Mouse (Mus musculus): Measurements from ENCODE around the gene Methig1. TPM values are rescaled to one million over a fixed set of nuclear protein-coding genes. Genes with fewer than 3 reads are reported as not detected.
A peak's percentile ranks its signal among the peaks of the same experiment; 100 is the strongest.
"Not testable (repeated sequence)": the region's sequence is repeated elsewhere in the genome, so short reads cannot be mapped to it uniquely, and the experiment has no call there.

Gene Methig1
- 0.68 and 0.78 TPM in 2 replicates for total RNA-seq (2021)
- long read RNA-seq, experiment 1, partial matches to known transcripts = 1 of 1 reads
- long read RNA-seq, experiment 1, other reads (novel, unspliced or antisense) = 0 of 1 reads
- long read RNA-seq, experiment 2 = 0 reads

DNA sequence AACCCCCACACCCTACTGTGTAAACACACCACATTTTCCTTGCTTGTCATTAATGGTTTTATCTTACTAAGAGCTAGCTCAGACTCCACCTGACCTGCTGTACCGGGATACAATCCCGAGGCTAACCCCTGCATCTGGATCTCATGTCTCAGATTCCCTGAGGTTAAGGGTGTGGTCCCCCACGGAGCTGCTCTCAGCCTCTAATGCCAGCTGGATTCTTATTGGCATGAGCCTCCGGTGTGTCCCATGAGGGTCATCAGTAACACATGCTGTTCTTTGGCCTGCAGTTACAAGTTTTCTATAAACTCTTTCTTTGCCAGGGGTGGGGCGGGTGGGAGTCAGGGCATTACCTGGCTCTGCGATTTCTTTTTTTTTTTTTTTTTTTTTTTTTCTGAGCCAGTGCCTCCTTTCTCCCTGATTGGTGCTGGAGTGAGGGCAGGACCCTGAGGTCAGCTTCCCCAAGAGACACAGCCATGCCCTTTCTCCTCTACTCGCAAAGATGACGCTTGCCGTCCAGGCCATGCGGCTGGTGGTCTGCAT lies at the start of gene Methig1, which contains the start of gene Mettl7a2:
Methig1 (plus strand) TSS at position 439 of the 540 bp plus-strand sequence.
Mettl7a2 (plus strand) TSS at position 490 of the 540 bp plus-strand sequence.
- no peak for DNase-seq

- DNase-seq = no peak
Observed at GRCm38 (mm10) chr15:100303428-100304018, 49.4 kb upstream of the Methig1 start.

DNA sequence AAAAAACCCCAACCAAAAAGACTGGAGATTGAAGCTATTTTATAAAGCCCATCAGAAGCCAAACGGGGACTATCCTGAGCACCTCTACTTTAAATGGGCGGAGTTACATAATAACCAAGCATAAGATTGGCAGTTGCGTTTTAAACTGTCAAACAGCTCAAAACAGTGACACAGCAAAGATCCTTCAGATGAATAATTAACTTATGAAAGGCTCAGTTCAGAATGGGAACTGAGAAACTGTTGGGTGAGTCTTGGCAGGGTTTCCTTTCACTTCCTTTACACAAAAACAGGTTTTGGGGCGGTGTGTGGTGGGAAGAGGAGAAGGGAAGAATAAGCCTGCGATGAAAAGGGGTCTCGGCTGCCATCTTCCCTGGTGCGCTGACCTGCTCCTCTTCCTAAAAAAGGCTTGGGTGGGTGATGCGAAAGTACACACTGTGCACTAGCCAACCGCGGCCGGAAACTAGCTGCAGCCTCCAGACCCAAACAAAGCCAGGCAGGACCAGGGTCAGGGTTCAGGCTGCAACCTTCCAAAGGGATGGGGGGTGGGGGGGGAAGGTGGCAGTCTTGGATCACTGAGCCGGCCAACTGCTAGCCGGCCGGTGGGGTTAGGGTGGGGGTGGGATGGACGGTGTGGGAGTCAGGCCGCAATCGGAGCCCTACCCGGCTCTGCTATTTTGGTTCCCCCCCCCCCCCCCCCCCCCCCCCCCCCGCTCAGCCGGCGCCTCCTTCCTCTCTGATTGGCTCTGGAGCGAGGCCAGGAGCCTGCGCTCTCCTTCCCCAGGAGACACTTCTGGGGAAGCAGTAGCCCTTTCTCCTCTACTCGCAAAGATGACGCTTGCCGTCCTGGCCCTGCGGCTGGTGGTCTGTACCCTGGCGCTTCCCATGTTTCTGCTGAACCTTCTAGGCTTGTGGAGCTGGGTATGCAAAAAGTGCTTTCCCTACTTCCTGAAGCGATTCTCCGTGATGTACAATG lies 48.6 kb upstream of the Methig1 start, which contains the start of gene Mettl7a1:
Mettl7a1 (plus strand) TSS at position 122 of the 973 bp plus-strand sequence.
- DNase-seq = peak; percentile 91

- no peak for DNase-seq
Observed at GRCm38 (mm10) chr15:100306201-100306600, 46.7 kb upstream of the Methig1 start.

GRCm38 (mm10) chr15:100307438-100308096 lies 45.4 kb upstream of the Methig1 start:
- peak; percentile 49 for DNase-seq

- DNase-seq = no peak
Observed at GRCm38 (mm10) chr15:100312346-100312745, 40.6 kb upstream of the Methig1 start.

GRCm38 (mm10) chr15:100314448-100315145 lies 38.4 kb upstream of the Methig1 start:
- no peak for DNase-seq

- not testable (repeated sequence) for DNase-seq
Observed at GRCm38 (mm10) chr15:100318014-100318671, 34.8 kb upstream of the Methig1 start.

DNA sequence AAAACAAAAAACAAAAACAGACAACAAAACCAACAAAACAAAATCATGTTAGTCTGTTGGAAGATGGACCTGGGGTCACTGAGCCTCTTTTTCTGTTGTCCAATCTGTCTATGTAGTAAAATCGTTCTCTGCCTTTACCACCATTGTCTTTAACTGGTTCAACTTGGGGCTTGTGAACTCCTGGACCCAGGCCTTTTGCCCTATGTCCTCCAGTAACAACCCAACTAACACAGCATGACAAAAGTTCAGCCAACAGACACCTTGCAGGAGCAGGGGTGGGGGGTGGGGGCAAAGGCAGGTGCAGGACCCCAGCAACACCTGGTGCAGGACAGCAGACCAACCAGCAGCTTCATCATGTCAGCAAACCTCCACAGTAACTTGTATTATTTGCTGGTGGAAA lies 33.1 kb upstream of the Methig1 start:
- no peak for DNase-seq

DNA sequence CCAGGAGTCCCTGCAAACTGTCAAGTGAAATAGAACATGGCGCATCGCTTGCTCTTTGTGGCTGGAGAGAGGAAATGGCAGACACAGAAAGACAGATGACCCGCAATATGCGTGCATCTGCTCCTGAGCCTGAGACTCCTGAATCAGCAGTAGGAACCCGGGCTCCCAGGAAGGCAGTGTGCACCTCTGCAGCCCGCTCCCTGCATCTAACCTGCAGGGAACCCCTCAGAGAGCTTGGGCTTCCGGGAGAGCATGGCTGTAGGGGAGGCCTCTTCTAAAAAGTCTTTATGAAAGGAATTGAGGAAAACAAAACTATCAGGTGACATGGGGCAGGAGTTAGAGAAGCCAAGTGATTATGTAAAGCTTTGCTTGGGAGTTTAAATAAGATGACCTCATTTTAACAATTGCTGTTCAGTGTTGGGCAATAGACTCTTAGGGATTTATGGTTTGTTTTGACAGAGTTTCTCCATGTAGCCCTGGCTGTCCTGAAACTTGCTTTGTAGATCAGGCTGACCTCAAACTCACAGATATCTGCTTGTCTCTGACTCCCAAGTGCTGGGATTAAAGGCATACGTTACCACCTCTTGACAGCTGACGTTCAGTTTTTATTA lies 32.5 kb upstream of the Methig1 start:
- DNase-seq = no peak

DNA sequence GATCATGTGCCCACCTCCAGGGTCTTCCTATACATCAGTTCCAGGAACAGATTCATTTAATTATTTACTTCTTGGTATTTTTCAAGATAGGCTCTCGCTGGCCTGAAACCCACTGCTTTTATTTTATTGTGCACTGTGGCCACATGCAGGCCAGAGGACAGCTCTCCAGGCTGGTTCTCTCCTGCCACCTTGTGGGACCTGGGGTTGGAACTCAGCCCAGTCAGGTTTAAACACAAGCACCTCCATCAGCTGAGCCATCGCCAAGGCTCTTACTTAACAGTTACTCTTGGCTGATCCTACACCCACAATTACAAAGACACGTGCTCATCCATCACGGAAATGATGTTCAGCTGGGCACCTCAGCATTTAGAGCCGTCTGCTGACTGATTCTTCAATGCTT lies 31.8 kb upstream of the Methig1 start:
- peak; percentile 73 for DNase-seq

GRCm38 (mm10) chr15:100324021-100324591 lies 28.8 kb upstream of the Methig1 start:
- peak; percentile 61 for DNase-seq

DNA sequence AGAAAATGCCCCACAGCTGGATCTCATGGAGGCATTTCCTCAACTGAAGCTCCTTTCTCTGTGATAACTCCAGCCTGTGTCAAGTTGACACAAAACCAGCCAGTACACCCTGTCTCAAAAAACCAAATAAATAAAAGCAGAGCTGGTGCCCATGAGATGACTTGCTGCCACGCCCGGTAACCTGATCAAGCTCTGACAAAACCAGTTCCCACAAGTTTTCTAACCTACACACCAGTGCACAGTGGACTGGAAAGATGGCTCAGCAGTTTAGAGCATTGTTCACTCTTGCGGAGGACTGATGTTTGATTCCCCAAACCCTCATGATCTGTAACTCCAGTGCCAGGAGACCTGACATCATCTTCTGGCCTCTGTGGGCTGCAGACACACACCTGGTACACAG lies 27.7 kb upstream of the Methig1 start:
- DNase-seq = no peak

DNA sequence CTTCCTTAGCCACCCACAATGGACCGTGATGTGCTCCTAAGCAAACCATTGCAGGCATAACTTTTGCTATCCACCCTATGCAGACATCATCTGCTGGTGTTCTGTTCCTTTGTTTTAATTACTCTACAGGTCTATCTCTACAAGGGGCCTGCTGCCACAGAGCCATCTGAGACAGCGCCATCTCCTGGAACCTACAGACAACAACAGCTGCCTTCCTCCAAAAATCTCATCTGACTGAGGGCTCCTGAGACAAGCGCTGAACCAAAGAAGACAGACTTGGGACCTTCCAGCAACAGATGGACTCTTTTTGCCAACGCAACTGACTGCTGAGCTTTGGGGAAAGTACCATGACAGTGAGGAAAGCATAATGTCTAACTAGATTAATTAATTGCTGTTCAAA lies 24.9 kb upstream of the Methig1 start:
- DNase-seq = peak; percentile 36

DNA sequence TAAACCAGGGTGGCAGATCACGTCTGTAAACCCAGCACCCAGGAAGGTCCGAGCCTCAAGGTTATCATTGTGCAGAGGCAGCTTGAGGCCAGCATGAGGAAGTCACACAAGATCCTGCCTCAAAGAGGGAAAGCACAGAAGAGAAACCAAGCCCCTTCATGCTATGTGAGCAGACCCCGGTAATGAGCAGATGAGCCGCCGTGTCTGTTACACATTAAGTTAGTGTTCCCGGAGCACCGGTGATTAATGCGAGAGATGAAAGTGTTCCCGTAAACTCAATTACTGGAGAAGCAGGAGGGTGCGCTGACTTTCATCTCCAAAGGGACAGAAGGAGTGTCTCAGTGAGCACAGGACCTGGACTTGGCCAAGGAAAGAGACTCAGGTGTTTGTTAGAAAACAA lies 23.6 kb upstream of the Methig1 start:
- not testable (repeated sequence) for DNase-seq

DNA sequence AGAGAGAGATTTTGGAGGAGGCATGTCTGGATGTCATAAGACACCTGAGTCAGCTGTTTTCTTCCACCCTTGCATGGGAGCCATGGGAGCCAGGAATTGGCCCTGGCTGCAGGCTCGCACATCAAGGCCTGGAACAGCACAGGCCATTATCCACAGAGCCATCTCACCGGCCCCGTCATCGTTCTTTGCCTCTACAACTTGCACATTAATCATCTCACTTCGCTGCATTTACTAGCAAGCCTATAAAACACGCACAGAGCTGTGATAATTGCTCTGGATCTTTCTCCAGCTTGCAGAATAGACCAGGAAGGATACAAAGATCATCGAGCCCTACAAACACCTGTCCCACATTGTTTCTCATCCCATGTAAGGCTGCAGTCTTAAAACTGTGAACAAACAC lies 22.2 kb upstream of the Methig1 start:
- DNase-seq = no peak

DNA sequence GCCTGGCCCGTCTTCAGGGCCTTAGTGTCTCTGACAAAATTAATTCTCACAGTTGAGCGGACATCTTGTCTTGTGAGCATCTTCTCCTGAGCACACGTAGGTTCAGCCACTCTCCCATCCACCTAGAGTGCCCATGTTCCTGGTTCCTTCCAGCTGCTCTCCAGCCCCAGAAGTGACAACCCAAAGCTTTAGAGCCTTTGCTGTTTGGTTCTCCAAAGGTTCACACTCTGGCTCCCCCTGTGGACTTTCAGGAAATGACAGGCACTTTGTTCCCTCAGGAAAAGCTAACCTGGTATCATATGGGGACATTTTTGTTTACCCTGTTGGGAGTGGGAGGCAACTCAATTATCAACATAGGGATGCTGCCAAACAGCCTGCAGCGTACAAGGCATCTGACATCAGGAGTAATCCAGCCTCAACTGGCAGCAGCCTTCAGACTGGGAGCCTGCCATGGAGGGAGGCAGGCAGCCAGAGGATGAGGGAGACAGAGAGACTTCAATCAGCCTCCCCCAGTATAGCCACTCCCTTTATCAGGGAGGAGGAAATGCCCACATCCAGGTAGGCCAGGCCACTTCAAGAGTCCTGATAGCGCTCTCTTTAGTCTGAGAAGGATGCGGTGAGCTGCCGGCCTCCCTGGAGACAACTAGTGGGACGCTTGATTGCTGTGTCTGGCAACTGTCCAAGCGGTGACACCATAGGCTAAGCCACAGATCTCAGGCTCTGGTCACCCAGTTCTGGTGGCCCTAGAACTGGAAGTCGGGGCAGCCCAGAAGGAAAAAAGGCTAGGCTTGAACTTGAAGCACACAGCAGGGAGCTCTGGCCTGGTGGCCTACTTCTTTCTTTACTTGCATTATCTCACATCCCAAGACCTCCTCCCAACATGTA lies 20.6 kb upstream of the Methig1 start:
- DNase-seq = not testable (repeated sequence)

DNA sequence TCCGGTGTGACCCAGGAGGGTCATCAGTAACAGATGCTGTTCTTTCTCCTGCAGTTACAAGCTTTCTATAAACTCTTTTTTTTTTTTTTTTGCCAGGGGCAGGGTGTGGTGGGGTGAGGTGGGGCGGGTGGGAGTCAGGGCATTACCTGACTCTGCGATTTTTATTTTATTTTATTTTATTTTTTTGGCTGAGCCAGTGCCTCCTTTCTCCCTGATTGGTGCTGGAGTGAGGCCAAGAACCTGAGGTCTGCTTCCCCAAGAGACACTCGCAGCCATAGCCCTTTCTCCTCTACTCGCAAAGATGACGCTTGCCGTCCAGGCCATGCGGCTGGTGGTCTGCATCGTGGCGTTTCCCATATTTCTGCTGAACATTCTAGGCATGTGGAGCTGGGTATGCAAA lies 18.3 kb upstream of the Methig1 start, which contains the start of gene Mettl7a3:
Mettl7a3 (plus strand) TSS at position 301 of the 400 bp plus-strand sequence.
- DNase-seq = no peak

- DNase-seq = not testable (repeated sequence)
Observed at GRCm38 (mm10) chr15:100337328-100337727, 15.6 kb upstream of the Methig1 start.

Data from adrenal gland, postnatal 14 days (tissue).